Mouse (Mus musculus): ENCODE measurements around the gene Usp35. TPM values are rescaled to one million over a fixed set of nuclear protein-coding genes. Genes with fewer than 3 reads are reported as not detected.

The Usp35 gene
- total RNA-seq, 2 experiments from 2014 or later = 14.7 to 16.2 TPM

GRCm38 (mm10) chr7:97346822-97347166, 15.0 kb upstream of the Usp35 start:
- no peak for DNase-seq (ENCODE audit: low spot score in 2 of 2)

- no peak for DNase-seq (ENCODE audit: low spot score in 2 of 2)
These were observed 14.4 kb upstream of the Usp35 start for GRCm38 (mm10) chr7:97346111-97346821.

DNA sequence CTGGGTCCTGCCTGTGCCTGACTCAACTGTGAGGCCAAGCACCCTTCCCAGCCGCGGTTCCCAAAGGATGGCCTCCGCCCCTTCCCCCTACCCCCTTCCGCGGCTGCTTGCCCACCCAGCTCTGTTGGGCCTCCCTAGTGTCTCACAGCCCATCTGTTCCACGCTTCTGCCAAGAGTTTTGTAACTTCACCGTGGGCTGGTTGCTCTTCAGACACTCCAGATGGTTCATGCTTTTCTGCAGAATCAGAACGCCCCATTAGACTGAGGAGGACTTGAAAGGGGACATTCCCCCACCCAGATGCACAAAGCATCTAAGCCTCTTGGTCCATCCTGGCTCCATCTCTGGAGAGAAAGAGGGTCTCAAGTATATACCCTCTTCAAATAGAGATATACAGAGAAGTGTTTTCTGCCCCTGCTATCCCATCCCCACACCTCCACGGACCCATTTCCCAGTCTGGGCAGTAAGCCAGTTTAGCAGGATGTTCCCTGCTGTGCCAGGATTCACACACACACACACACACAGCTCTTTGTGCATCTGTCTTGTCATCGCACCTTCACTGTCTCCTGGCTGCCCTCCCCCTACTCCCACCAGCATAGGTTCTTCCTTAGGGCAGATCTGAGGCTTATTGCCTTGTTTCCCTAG, 13.5 kb upstream of the Usp35 start:
- DNase-seq (ENCODE audit: low spot score in 2 of 2) = peak; percentile 85 to 91

DNA sequence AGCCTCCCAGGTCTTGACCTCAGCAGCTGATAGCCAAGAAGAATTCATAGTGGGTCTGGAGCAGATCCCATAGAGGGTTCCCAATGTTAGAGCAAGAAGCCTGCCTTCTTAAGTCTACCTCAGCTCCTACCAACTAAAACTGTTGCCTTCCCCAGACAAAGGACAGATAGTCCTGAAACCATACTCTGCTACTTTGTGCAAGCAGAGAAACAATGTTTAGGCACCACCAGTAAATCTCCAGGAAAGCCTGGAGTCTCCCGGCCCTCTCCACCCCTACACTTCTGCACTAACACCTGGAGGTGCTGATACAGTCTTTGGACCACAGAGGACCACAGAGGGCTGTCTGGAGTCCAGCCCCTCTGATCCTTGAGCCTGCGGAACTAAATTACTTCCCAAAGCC, 12.8 kb upstream of the Usp35 start:
- DNase-seq (ENCODE audit: low spot score in 2 of 2) = no peak

DNA sequence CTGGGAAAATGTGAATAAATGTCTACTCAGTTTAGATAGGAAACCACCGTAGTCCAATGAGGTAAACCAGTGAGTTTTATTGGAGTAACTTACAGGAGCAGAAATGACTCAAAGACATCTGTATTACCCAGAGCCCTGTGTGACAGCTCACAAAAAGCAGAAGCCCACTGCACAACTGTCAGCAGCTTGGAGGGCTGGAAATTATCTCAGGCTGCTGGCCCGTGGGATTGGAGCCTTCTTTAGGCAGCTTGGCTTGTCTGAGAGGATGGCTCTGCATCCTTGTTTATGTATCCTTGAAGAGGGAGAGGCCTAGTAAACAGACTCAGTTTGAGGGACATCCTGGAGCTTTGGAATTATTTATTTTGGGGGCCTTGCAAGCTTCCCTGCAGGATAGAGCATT, 11.1 kb upstream of the Usp35 start:
- no peak for DNase-seq (ENCODE audit: low spot score in 2 of 2)

DNA sequence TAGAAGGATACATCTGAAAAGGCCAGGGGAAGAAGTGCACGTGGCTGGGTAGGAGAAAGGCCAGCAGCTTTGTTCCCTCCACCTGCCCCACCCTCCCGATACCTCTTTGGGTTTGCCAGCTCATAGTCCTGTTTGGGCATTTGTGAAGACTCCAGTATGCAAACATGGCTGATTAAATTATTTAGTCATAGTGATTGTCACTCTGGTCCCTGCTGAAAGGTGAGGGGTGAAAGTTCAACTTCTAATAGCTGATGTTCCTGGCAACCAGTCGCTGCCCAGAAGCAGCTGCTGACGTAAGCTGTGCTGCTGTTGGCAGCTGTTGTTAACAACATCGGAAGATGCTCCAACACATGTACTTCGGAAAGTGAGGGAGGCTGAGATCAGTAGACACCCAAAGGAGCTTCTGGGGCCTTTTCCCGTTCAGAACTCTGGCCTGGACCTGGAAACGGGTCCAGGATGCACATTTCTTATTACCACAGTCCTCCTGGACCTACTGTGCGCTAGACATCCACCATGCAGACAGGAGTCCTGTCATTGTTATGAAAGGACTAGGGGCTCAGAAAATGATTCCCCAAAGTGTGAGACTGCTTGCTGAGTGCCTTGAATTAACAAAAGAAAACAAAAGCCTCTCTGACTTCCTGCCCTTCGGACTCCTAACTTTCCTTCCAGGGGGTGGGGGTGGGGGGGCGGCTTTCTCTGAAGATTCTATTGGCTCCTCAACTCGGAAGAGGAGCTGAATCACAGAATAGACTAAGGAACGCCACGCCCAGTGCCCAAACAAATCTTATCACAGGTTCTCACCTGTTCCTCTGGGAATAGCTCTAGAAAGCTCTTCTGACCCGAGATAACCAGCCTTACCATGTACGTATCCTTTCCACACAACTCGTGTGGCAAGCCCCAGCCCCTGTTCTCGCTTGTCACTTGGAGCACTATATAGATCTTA, 9.4 kb upstream of the Usp35 start:
- no peak for DNase-seq (ENCODE audit: low spot score in 2 of 2)

GRCm38 (mm10) chr7:97339623-97340022, 7.8 kb upstream of the Usp35 start:
- DNase-seq (ENCODE audit: low spot score in 2 of 2) = peak in 1 of 2 experiments; percentile 52

DNA sequence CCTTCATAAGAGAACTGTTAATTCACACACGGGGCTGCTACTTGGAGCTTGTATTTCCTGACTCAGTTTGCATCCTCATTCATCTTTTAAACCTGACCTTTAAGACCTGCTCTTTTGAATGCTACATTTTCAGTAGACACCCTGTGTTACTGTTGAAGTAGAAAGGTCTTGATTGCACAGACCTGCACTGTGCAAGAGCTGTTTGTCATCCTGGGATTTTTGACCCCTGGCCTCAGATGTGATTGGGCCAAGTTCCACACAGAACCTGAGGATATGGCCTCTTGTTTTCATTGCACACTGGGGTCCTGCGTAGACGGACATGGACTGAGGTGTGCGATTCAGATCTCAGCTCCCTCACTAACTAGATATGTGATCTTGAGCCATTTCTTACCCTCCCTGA, 6.8 kb upstream of the Usp35 start:
- DNase-seq (ENCODE audit: low spot score in 2 of 2) = no peak

DNA sequence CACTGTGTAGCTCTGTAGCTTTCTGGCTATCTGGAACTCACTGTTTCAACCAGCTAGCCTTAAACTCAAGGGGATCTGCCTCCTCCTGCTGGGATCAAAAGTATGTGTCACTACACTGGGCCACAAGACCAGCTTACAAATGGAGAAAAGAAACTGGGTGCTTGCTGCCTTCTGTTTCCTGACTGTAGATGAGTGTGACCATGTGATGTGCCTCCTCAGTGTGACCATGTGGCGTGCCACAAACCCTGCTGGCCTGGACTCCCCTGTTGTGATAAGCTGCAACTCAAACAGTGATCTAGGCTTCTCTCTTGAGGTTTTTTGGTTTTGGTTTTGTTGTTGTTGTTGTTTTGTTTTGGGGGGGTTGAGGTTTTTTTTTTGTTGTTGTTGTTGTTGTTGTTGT, 4.9 kb upstream of the Usp35 start:
- DNase-seq (ENCODE audit: low spot score in 2 of 2) = no peak

DNA sequence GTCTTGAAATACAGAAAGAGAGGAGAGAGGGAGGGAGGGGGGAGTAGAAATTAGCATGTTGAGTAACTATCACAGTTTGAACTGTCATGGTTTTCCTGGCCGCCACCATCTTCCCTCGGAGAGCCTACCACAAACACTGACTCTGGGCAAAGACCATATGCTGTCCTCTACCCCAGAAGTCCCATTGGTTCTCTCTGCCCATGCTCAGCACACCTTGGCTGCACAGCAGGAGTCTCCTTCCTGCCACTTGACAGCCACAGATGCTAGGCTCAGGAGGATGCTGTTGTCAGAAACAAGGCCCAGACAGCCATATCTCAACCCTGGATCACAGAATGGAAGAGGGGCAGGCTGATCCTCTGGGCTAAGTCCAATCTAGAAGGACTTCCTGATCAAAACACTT, 2.6 kb upstream of the Usp35 start:
- no peak for DNase-seq (ENCODE audit: low spot score in 2 of 2)

GRCm38 (mm10) chr7:97333113-97333898, 1.5 kb upstream of the Usp35 start:
- DNase-seq (ENCODE audit: low spot score in 2 of 2) = no peak

GRCm38 (mm10) chr7:97332667-97333041, 834 bp upstream of the Usp35 start:
- DNase-seq (ENCODE audit: low spot score in 2 of 2) = no peak

- DNase-seq (ENCODE audit: low spot score in 2 of 2) = no peak
These were observed 732 bp downstream of the Usp35 start for GRCm38 (mm10) chr7:97330931-97331645.

- DNase-seq (ENCODE audit: low spot score in 2 of 2) = no peak
These were observed 2.1 kb downstream of the Usp35 start for GRCm38 (mm10) chr7:97329676-97330075.

GRCm38 (mm10) chr7:97328891-97329588, 2.8 kb downstream of the Usp35 start:
- DNase-seq (ENCODE audit: low spot score in 2 of 2) = no peak

DNA sequence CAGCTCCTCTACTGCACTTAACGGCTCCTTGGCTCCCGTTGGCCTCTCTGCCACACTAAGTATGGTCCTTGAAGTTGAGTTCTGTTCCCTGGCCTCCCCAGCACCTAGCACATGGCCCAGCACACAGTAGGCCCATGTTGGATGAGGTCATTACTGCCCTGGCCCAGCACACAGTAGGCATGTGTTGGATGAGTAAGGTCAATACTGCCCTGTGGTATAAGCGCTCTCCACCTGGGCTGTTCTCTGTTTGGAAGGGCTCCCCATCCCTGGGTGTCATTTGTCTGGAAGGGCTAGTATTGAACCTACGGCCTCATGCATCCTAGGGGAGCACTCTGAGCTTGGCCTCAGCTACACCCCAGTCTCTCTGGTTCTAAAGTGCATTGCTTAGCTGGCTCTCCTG, 4.4 kb downstream of the Usp35 start:
- no peak for DNase-seq (ENCODE audit: low spot score in 2 of 2)

DNA sequence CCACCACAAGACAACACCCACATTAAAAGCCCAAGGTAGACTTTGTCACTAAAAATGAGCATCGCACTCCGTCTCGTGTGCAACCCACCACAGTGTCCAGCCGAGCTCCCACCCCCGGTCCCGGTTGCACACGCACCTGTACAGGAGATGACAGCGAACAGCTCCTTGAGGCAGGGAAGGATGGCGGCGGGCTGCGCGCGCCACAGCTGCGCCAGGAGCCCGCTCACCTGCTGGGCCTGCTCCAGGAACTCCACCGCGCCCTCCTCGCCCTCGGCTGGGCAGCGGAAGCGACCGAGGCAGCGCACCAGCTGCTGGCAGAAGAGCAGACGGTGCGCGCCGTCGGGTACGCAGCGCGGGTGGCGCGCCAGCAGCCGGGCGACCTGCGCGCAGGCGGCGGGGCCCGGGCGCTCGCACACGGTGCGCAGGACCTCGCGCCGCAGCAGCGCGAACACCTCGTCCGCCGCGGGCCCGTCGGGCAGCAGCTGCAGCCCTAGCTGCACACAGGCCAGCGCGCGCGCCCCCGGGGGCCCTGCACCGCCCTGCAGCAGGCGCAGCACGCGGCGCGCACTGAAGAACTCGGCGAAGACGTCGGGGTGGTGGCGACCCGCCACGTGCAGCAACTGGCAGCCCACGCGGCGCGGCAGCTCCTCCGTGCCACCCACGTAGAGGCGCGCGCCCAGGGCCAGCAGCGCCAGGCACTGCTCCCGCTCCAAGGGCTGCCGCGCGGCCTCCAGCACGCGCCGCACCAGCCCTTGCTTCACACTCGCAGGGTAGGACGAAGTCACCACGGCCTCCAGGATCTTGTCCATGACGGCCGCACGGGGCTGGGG, 6.4 kb downstream of the Usp35 start:
- peak; percentile 40 to 52 for DNase-seq (ENCODE audit: low spot score in 2 of 2)

- DNase-seq (ENCODE audit: low spot score in 2 of 2) = no peak
These were observed 7.5 kb downstream of the Usp35 start for GRCm38 (mm10) chr7:97324342-97324741.

DNA sequence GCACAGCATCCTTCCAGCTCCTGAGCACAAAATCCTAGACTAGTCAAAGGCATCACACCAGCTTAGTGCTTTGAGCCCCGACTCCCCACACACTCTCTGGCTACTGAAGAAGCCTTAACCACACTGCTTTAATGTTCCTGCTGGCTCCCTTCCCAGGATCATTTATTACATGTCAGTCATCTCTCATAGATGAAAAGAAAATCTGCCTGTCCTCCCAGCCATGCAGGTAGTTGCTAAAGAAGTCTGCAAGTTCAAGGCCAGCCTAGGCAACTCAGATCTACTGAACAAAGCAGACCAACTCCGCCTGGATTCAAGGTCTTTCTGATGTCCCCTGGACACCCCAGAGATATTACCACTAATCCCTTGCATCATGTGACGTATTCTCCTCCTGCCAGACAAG, 14.1 kb downstream of the Usp35 start:
- no peak for DNase-seq (ENCODE audit: low spot score in 2 of 2)
